8 mouse cellular contexts compared by ENCODE assay signal in genomic region chr2:140670963-140671702, GRCm38 (mm10). TPM values are rescaled to one million over a fixed set of nuclear protein-coding genes. Genes with fewer than 3 reads are reported as not detected.
DNase-seq lines count a peak whose midpoint lies in the region; ATAC-seq lines count a peak whose summit lies in the region.

Gene Flrt3 (minus strand): TSS chr2:140671469.

- peak within 1 kb of the TSS; percentile 59 for H3K4me2 ChIP-seq in hindbrain, embryonic 12.5 days (replicated peaks)
- peak within 1 kb of the TSS; percentile 70 for H3K4me2 ChIP-seq in lung, embryonic 16.5 days (ENCODE audit: low read depth, low read length)

- peak within 1 kb of the TSS; percentile 63 for H3K9ac ChIP-seq in hindbrain, embryonic 12.5 days
- H3K9ac ChIP-seq in lung, embryonic 16.5 days (ENCODE audit: low read length) = peak within 1 kb of the TSS; percentile 58

- H3K27ac ChIP-seq in hindbrain, embryonic 12.5 days = peak within 1 kb of the TSS; percentile 85
- H3K27ac ChIP-seq in lung, embryonic 16.5 days (ENCODE audit: low read length) = peak within 1 kb of the TSS; percentile 30

- ATAC-seq in hindbrain, embryonic 12.5 days (ENCODE audit: low FRiP score) = peak; percentile 97
- ATAC-seq in lung, embryonic 16.5 days (ENCODE audit: low read depth) = peak; percentile 99

- peaks cover 3% of the 10 kb centered on the region; the same call in 1 of the 2 replicates for H3K27me3 ChIP-seq in hindbrain, embryonic 12.5 days
- no peaks in the 10 kb centered on the region for H3K27me3 ChIP-seq in lung, embryonic 16.5 days (ENCODE audit: control insufficient read depth, insufficient read depth, low read depth, low read length)

- under 1% methylated on average over 26 of the region's 26 CpGs for WGBS in hindbrain, embryonic 12.5 days
- under 1% methylated on average over 26 of the region's 26 CpGs for WGBS in lung, embryonic 16.5 days

- no peaks in the 10 kb centered on the region for H3K9me3 ChIP-seq in hindbrain, embryonic 12.5 days (replicated peaks)
- H3K9me3 ChIP-seq in lung, embryonic 16.5 days (ENCODE audit: control insufficient read depth, low read length) = no peaks in the 10 kb centered on the region

- H3K36me3 ChIP-seq in hindbrain, embryonic 12.5 days = no peaks in the 10 kb centered on the region
- H3K36me3 ChIP-seq in lung, embryonic 16.5 days (ENCODE audit: control insufficient read depth, insufficient read depth, low read length) = no peaks in the 10 kb centered on the region

- DNase-seq in WW6 (ENCODE audit: low read depth, low spot score) = peak; percentile 88
- peak; percentile 97 for DNase-seq in cerebellum, postnatal 10 days
- peak; percentile 89 to 92 for DNase-seq in frontal cortex, postnatal 14 days (ENCODE audit: low spot score in 2 of 2)
- peak; percentile 86 to 87 for DNase-seq in layer of hippocampus, postnatal 10 days (ENCODE audit: low spot score in 2 of 2)
- peak; percentile 74 for DNase-seq in ovary, postnatal 36 days (ENCODE audit: low spot score)
- peak; percentile 40 for DNase-seq in urinary bladder, postnatal 10 days (ENCODE audit: low spot score)

- H3K4me3 ChIP-seq in hindbrain, embryonic 12.5 days = peak within 1 kb of the TSS; percentile 51
- H3K4me3 ChIP-seq in lung, embryonic 16.5 days (ENCODE audit: low read length) = peak within 1 kb of the TSS; percentile 52

- H3K4me1 ChIP-seq in hindbrain, embryonic 12.5 days = peaks cover 12% of the 10 kb centered on the region
- 0 out of 2 replicates have a peak, but pooled peaks cover 2% of the 10 kb centered on the region for H3K4me1 ChIP-seq in lung, embryonic 16.5 days (replicated peaks; ENCODE audit: control insufficient read depth, insufficient read depth, low read length)

RNA-seq across cellular contexts. Expression of gene Flrt3, which starts in this region (rescaled TPM):
- 44.3 and 47.6 TPM in 2 replicates for polyA plus RNA-seq in hindbrain, embryonic 12.5 days (2016; fragmentation: Nextera tagmentation; extraction: Ambion mirVana)
- 10 to 100 TPM; 31.7 to 36.5 TPM for total RNA-seq in layer of hippocampus, postnatal 10 days (2021)
- polyA plus RNA-seq in lung, embryonic 16.5 days (2015; fragmentation: Nextera tagmentation; extraction: Ambion mirVana) = 16.0 and 17.1 TPM in 2 replicates

Comparison
In these comparisons a context has a peak if more than half of its experiments do, and no peak if none do; other contexts are left out.
1. Peak in every context shown above with its lines: DNase-seq, ATAC-seq, H3K4me3 ChIP-seq and H3K27ac ChIP-seq.
2. DNase-seq: peak in every context shown above with its lines; median percentile 97 in cerebellum, postnatal 10 days; 90 in frontal cortex, postnatal 14 days; 88 in WW6; 86 in layer of hippocampus, postnatal 10 days; 74 in ovary, postnatal 36 days; 40 in urinary bladder, postnatal 10 days.